Mouse (Mus musculus) myocyte (in vitro differentiated cells): ENCODE results near the gene Gsdmc3. TPM values are rescaled to one million over a fixed set of nuclear protein-coding genes. Genes with fewer than 3 reads are reported as not detected.
"Not testable (repeated sequence)": the region's sequence is repeated elsewhere in the genome, so short reads cannot be mapped to it uniquely, and the experiment has no call there.

ENCODE experiments used
- H3K27me3 ChIP-seq: one replicate; pipeline ENCODE4 v1.6.1; 2011; ENCODE audit not compliant: control insufficient read depth, insufficient read depth, insufficient read length
- H3K36me3 ChIP-seq: one replicate; pipeline ENCODE4 v1.6.1; 2011; ENCODE audit not compliant: control insufficient read depth, insufficient read depth
- H3K4me2 ChIP-seq: one replicate; pipeline ENCODE4 v1.6.1; 2011; ENCODE audit warnings: low read depth, control low read depth
- H3K4me3 ChIP-seq: one replicate; pipeline ENCODE4 v1.5.1; 2011; ENCODE audit warnings: mild to moderate bottlenecking, control low read depth, moderate library complexity
- H3K79me2 ChIP-seq: one replicate; pipeline ENCODE4 v1.6.1; 2011; ENCODE audit not compliant: control insufficient read depth, insufficient read depth
- H3ac ChIP-seq: one replicate; pipeline ENCODE4 v1.6.1; 2011; ENCODE audit not compliant: control insufficient read depth, insufficient read length
- polyA plus RNA-seq: library from polyadenylated mRNA; unstranded; fragments of >200 nt; fragmentation: generic; extraction: Trizol; gene quantifications from one replicate; pipeline ENCODE4 v1.2.1, GENCODE M21; 2012; ENCODE audit warnings: missing spikeins

Gene Gsdmc3
- polyA plus RNA-seq, 1 experiment: not detected

GRCm38 (mm10) chr15:63887949-63888348 lies 9.6 kb upstream of the Gsdmc3 start:
- H3K27me3 ChIP-seq, H3ac ChIP-seq: not testable (repeated sequence)

GRCm38 (mm10) chr15:63876160-63876559 lies 2.2 kb downstream of the Gsdmc3 start:
- not testable (repeated sequence) for H3ac ChIP-seq, H3K4me2 ChIP-seq, H3K36me3 ChIP-seq, H3K4me3 ChIP-seq, H3K79me2 ChIP-seq, H3K27me3 ChIP-seq

More at GRCm38 (mm10) chr15:63887949-63888348, 9.6 kb upstream of the Gsdmc3 start:
- not testable (repeated sequence) for H3K4me3 ChIP-seq, H3K36me3 ChIP-seq, H3K79me2 ChIP-seq, H3K4me2 ChIP-seq

GRCm38 (mm10) chr15:63861965-63862364 lies 16.4 kb downstream of the Gsdmc3 start:
- not testable (repeated sequence) for H3K36me3 ChIP-seq, H3K79me2 ChIP-seq, H3K27me3 ChIP-seq, H3K4me3 ChIP-seq, H3K4me2 ChIP-seq, H3ac ChIP-seq

Other genes starting within 250 kb of the Gsdmc3 start
- gene Gsdmc2, start 33.4 kb downstream of the Gsdmc3 start, polyA plus RNA-seq: not detected
- 0.06 TPM for gene Gsdmc4, start 33.7 kb upstream of the Gsdmc3 start, polyA plus RNA-seq
- gene Fam49b, start 181.9 kb upstream of the Gsdmc3 start, polyA plus RNA-seq: 21.9 TPM